Mouse (Mus musculus) heart, postnatal 0 days (tissue): ENCODE data around the gene Naa60.

Experiments
- CTCF ChIP-seq: IDR thresholded peaks from 2 replicates; pipeline ENCODE4 v1.5.1; 2016; ENCODE audit warnings: antibody characterized with exemption, control low read depth, low read depth
- EP300 ChIP-seq: IDR thresholded peaks from 2 replicates; pipeline ENCODE4 v1.6.1; 2016; ENCODE audit warnings: antibody characterized with exemption, low read depth

- TF ChIP-seq CTCF: no peak
- no peak for TF ChIP-seq EP300
These were observed 13.0 kb downstream of the Naa60 start for GRCm38 (mm10) chr16:3885065-3885670.
